Mouse (Mus musculus) embryo, embryonic 9.5 days (tissue): Measurements from ENCODE around the gene Gch1.
"Not testable (repeated sequence)": the region's sequence is repeated elsewhere in the genome, so short reads cannot be mapped to it uniquely, and the experiment has no call there.

Experiments used
- DNase-seq: peaks from one replicate; pipeline ENCODE4 v3.0.0-alpha.2; 2017; ENCODE audit errors: extremely low spot score

Gch1 gene

DNA sequence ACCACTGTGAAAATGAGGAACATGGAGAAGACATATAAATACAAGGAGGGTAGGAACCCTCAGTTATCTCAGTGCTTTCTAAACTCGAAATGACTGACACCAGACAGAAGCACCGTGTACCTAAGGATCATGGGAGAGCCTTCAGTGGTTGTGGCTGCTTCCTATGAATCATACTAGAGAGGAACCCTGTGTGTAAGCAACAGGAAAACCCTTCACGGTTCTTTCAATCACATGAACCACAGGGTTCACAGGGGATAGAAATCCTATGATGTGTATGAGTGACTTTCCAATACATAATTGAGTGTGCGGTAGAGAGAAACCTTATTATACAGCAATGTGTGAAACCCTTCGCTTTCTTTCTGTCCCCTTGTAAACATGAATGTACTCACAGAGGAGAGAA is 24.1 kb downstream of the Gch1 start:
- DNase-seq: no peak

DNA sequence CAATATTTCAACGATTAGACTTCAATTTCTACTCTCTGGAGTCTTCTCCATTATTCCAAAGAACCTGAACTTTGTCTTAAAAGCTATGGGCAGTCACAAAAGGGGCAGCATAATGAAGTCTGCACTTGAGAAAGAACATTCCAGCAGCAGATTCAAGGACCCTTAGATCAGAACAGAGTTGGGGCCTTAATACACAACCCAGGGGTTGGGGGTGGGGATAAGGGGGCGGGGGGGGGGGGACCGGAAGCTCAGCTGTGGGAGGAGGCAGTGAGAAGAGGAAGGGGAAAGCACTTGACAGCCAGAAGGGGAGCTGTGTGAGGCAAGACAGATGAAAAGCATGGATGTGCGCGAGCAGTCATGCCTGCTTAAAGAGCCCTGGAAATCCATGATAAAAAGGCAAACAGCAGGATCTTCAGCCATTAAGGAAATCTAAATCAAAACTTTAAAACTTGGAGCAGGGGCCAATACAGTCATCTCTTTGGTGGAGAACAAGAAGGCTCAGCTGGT is 27.2 kb downstream of the Gch1 start:
- DNase-seq: no peak

DNA sequence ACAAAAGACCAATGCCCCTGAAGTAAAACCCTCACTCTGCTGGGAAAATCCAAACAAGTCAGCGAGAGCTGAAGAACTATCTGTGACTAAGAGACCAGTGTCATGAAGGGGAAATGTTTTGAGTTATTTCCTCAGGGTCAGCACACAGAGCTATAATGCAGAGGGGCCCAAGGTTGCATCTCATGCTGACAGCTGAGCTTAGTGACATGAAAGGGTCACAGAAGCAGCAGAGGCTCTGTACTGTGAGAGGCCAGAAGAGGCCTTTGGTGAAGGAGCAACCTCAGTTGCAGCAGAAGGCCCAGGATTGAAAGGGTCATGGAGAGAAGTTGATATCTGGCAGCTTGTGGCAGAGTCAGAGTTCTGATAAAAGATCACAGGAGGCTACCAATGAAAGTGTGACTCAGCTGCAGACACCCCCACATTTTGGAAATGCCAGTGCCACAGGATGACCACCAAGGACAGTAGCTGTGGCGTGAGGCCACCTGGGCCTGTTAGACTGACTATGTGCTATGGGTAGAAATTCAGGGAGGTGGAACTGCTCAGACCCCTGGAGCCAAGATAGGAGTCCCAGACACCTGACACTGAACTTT is 29.1 kb downstream of the Gch1 start:
- no peak for DNase-seq

DNA sequence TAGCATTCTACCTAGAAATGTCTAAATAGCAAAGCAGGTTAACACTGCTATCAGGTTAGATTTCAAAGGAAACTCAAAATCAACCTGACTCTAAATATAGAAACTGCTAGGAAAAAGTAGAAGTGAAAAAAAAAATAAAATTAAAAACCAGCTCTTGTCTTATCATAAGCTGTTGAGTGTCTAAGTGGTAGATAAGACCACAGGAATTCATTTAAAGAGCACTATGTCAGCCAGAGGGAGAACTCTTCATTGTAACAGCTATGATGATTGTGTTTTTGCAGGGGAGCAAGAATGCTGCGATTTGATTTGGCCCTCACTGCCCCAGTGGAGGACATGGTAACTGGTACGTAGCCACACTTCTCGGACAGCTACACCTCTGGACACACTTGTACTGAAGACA is 34.9 kb downstream of the Gch1 start:
- DNase-seq: no peak

DNA sequence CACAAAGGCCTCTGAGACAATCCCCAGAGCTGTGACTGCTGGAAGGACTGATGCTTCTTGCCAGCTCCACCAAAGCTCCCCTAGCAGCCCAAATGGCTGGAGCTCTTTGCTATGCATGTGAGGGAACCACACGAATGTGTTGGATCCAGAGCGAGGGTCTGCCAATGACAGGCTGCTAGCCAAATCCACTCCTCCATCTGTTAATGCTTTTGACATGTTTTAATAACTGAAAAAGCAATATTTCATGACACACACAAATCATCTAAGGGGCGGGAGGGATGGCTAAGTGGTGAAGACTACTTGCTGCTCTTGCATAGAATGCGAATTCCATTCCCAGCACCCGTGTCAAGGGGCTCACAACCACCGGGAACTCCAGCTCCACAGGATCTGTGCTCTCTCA is 37.9 kb downstream of the Gch1 start:
- DNase-seq: no peak

DNA sequence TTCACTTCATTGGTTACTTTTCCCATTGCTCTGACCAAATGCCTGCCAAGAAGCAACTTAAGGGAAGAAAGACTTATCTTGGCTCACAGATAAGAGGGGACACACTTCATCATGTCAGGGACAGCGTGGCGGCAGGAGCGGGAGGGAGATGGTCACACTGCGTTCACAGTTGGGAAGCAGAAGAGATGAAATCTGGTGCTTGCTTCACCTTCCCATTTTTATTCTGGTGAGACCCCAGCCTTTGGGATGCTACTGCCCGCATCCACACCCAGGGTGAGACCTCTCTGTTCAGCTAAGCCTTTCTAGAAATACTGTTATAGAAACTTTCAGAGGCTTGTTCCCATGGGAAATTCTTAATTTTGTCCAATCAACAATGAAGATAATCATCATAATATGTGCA is 44.9 kb downstream of the Gch1 start:
- DNase-seq: no peak

DNA sequence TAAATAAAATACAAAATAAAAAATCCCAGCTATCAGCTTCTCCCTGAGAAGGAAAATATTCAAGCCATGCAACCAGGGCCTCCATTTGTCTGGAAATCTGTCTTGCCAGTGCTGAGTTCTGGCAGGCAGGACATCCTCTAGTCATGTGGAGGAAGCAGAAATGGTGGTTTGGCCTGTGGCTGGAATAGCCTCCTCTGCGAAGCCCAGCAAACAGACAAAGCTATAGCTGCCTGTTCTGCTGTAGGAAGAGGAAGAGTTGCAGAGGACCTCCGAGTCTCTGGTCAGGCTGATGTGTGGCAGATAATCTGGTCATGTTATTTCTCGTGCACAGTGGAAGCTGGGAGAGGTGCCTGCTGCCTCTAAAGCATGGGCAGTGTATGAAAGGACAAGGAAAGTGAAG is 50.4 kb downstream of the Gch1 start:
- no peak for DNase-seq

DNA sequence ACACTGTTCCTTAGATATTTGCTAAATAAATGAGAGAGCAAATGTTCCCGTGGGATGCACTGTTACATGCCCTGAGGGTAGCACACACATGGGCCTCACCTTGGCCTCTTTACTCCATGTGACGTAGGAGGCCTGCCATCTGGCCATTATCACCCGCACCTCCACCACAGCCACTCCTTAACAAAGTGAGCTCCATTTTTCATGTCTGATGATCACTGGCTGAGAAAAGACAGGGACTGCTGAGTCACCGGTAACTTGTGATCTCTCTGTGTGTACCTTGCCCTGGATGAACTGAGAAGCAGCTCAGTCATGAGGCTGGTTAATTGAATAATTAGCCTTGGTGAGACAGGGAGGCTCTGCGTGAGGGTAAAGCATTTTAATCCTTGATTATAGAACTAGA is 52.6 kb downstream of the Gch1 start:
- DNase-seq: no peak

DNA sequence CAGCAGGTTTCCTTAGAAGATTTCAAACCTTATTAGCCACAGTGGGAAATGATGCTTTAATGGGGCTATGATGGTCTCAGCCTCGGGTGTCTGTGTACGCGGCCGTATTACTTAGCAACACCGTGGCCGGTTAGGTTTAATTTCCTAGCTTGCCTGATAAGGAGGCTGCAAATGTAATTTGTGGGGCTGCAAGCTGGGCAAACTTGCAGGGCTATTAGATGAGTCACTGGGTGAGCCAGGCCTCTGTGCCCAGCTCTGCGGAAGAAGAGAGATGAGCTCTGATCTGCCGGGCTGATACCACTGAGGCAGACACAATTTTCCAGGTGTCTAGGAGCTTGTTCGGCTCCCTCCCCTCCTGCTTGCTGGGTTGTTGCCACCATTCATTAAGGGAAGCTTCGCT is 55.3 kb downstream of the Gch1 start:
- DNase-seq: no peak

DNA sequence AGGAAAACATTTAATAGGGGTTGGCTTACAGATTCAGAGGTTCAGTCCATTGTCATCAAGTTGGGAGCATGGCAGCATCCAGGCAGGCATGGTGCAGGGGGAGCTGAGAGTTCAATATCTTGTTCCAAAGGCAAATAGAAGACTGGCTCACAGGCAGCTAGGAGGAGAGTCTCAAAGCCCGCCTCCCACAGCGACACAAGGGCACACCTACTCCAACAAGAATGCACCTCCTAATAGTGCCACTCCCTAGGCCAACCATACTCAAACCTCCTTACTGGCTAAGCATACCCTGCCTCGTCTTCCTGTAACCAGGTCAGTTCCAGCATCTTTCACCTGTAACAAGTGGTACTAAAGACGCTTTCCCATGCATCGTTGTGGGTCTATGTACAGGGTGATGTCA is 61.2 kb downstream of the Gch1 start:
- DNase-seq: no peak

DNA sequence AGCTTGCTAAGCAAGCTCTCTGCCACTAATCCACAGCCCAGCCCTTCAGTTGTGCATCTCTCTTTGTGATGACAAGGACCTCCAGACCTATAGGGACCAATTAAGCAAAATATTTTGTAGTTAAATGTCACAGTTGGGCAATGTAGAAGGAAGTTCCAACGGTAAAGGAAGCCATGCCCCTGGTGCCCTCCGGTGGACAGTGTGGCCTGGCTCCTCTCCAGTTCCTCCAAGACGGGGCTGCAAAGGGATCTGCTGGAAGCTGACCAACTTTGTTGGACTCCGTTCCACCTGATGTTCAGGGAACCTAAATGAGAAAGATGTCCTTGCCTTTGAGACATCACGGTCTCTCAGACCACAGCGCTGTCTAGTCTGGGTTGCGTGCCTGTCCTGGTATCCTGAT is 71.7 kb downstream of the Gch1 start:
- no peak for DNase-seq

DNA sequence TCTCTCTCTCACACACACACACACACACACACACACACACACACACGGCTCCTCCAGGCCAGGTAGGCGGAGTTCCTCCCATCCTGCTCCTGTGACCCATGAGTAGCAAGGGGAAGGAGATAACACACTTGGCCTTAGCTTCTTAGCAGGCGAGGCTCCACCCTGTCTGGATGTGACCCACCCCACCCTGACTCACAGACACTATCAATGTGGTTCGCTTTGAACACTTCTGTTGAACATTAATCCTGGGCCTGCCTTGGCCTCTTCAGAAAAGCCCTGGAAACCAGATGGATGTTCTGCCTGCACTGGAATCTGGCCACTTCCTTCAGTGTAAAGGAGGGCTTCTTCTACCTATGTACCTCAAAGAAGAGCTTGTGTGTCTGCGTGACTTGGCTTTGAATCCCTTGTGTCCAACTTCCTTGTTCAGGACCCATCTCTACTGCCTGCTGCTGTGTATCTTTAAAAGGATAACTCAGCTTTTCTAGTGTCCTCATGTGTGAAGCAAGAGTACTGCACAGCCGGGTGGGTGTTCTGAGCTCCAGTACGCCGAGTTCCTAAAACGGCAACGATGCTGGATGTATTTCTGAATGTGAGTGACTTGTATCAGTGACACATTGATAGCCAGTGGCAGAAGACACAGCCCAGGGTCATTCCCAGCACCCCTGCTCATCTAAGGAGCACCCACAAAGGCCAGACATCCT is 73.0 kb downstream of the Gch1 start:
- DNase-seq: no peak

DNA sequence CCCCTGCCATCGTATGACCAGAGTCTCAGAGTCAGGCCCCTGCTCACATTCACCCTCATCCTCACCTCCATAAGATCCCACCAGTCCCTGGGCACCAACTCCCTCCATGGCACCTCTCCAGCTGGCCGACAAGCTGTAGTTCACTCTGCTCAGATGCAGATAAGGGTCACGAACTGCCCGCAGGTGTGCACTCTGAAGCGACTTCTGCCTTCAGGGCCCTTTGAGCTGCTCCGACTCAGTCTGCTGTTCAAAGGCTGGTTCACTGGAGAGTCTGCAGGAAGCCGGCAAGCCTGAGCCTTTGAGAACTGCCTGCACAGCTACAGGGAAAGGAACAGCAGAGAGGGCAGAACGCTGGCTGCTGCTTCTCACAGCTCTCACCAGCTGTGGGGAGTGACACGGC is 74.1 kb downstream of the Gch1 start:
- DNase-seq: no peak

DNA sequence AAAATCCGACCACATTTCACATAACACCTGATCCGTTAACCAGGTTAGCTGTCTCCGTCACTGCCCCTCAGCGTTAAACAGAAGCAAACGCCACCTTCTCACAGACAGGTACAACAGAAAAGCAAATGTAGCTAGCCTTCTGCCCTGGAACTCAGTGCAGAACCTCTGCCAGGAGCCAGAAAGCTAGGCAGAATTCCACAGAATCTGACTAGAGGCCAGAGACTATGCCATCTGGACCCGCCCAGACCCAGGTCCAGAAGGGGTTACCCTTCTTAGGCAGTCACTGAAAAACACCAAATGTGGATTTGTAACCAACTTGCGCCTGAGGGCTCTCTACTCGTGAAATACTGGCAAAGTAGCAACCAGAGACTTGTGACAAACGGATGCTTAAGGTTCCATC is 77.9 kb downstream of the Gch1 start:
- DNase-seq: no peak

DNA sequence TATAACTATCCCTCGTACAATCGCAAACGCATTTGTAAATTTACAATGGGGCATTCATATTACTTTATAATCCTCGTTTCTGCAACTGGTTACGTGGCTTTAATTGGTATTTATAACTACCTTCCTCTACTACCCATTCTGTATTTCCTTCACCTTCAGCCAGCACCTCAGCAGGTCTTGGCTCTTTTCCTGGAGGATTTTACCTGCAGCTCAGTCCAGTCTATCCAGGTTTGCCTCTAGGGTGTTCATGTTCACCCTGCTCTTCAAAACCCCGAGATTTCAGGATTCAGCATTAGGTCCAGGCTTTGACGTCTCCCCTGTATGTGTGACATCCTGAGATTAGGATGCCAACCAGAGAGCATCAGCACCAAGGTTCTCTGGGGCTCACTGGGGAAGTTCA is 78.8 kb downstream of the Gch1 start:
- DNase-seq: not testable (repeated sequence)

DNA sequence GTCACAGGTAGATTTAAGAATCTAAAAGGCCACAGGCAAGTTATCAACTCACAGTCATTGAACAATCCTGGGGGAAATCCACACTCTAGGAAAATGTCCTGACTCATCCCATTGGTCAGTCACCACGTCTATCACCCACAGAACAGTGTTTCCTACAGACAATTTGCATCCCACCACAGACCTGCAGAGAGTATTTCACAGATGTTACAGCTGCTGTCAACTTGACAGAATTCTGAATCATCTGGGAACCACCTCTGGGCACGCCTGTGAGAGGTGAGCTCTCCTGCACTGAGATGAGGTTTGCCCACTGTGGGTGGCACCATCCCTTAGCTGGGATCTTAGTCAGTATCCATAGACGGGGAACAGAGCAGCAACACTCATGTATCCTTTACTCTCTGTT is 81.8 kb downstream of the Gch1 start:
- no peak for DNase-seq

DNA sequence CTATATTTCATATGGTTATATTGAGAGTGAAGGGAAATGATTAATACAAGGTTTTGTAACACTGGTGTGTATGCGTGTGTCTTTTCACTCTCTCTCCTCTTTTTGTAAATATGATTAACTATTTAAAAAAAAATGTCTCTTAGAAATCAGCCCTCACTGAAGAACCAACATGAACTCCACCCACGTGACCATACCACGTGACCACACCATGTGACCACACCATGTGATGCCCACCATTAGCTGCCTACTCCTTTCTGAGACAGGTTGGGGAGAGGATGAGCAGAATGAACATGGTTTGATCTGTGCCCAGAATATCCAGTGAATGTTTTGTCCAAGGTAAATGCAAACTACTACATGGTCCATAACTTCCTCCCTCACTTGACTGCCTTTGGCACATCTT is 83.5 kb downstream of the Gch1 start:
- DNase-seq: no peak

DNA sequence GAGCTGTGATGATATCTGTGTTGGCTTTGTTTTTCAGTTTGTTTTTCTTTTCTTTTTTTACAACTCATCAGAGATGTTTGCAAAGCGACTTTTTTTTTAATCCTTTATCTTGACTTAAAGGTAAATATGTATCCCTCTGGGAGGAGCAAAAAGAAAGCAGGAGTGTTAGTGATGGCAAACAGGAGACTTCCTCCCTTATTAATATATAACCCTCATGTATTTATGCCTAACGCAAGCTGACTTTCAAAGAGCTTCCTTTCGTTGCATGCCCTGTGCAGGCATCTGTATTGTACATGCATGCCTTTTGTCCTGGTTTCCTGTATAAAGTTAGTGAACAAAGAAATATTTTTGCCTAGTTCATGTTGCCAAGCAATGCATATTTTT is 84.0 kb downstream of the Gch1 start:
- no peak for DNase-seq

DNA sequence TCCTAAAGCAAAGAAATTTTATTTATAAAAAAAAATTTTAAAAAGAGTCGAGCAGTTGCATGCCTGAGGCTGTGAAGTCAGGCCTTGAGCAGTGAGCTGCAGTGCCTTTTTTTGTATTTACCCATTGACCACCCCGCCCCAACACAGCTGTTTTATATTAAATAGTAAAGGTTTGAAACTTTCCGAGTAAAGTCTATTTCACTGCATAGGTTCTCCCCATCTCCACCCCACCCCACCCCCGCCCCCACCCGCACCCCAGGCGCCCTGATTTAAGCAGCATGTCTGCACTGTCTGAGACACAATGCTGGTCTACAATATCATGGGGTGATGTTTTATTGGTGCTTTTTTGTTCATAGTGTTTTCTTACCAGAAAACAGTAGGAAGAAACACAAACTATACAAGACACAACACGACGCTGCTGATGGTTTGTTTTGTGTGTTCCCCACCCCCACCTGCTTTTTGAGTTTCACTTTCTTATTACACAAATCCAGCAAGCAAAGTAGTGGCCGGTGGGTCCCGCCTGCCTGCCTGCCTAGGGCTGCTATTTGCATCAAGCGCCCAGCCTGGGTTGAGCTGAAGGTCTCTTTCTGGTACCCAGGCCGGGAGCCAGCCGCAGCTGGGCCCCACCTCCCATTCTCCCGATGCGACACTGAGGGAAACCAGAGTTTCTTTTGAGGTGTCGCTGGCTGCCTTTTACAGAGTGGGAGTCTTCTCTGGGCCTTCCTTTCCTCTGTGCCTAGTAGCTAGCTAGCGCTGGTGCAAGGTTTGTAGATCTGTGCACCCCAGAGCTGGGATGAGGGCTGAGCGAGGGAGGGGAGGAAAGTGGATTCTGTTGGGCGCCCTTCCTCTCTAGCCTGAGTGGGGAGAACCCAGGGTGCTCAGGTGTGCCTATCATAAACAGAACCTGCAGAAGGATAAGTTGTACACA is 84.7 kb downstream of the Gch1 start:
- DNase-seq: no peak
